Mouse (Mus musculus): ENCODE data around the gene Odf4. TPM values are rescaled to one million over a fixed set of nuclear protein-coding genes. Genes with fewer than 3 reads are reported as not detected.

Gene Odf4
- total RNA-seq, 1 experiment from 2014 or later = not detected

DNA sequence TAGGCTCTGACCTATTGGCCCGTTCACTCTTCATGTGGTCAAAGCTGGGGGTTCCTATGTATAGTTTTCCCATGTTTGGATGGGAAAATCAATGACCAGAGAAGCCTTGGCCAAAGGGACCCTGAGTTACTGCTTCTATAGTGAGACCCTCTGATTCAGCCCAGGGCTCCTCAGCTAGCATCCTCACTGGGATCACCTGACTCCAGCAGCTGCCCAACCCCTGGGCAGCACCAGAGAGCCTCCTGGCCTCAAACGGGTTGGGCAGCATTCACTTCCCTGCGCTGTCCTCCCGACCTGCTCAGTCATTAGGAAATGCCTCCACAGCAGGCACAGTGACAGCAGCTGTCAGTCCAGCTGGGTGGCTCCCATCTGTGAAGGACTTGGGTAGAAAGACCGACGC, 38.6 kb downstream of the Odf4 start, which contains the start of gene Rnf222:
TSS of gene Rnf222 (plus strand) at position 301 of the 400 bp plus-strand sequence.
- no peak for ATAC-seq (ENCODE audit: extremely low read depth, insufficient number of reproducible peaks, low FRiP score, poor library complexity, severe bottlenecking)

DNA sequence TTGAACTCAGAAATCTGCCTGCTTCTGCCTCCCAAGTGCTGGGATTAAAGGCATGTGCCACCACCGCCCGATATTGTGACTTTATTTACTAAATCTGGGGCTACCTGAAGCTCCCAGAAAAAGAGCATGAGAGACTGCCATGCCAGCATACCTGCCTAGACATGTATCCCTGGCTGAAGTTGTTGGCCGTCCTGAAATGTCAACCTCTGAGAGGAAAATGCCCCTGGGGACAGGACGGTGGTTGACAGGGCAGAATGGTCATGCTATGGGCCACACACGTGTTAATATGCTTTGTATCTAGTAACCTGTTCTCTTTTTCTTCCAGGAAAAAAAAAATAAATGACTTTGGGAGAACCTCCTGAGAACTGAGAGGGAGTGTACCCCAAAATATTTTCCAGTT, 40.8 kb downstream of the Odf4 start:
- ATAC-seq (ENCODE audit: extremely low read depth, insufficient number of reproducible peaks, low FRiP score, poor library complexity, severe bottlenecking) = no peak

DNA sequence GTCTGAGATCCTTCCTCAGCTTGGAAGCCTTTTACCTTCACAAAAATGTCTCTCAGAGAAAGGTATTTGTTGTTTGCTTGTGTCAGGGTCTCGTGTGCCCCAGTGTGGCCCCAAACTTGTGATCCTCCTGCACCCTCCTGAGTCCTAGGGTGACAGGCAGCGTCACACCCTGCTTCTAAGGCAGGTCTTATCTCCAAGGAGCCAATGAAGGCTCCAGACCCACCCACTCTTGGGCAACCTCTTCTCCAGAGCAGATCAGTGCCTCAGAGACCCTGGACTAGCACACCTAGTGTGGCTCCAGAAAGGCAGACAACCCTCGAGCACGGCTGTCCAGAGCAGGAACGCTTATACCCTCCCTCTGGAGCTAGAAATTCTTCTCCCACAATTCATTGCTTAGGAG, 42.5 kb downstream of the Odf4 start:
- no peak for ATAC-seq (ENCODE audit: extremely low read depth, insufficient number of reproducible peaks, low FRiP score, poor library complexity, severe bottlenecking)

DNA sequence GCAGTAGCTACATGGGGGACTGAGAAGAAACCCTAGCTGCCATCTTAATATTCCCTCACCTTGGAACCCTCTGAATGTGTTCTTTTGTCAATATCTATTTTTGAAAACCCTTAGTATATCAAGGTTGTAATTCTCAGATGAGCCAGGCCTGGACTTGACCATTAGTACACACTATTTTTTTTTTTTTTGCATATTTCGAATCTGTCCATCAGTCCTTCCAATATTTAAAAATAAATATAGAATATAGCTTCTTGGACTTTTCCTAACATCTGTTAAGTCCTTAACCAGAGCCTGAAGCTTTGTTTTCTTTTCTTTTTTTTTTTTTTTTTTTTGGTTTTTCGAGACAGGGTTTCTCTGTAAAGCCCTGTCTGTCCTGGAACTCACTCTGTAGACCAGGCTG, 43.0 kb downstream of the Odf4 start:
- no peak for ATAC-seq (ENCODE audit: extremely low read depth, insufficient number of reproducible peaks, low FRiP score, poor library complexity, severe bottlenecking)

DNA sequence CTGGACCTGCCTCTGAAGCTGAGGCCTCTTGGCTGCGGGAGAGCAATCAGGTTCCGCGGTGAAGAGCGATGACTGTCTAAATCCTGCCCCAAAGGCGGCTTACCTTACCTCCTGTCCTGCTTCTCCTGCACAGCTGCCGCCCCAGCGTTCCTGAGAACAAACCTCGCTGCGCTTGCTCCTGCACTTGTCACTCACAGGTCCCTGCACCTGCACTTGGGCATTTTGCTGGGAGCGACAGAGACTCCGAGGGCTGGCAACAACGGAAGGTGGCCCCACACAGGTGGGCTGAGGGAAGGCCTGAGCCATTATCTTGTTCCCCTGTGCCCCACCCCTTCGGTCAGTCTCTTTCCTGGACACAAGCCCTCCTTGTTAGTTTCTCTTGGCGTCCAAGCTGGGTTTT, 44.8 kb downstream of the Odf4 start:
- no peak for ATAC-seq (ENCODE audit: extremely low read depth, insufficient number of reproducible peaks, low FRiP score, poor library complexity, severe bottlenecking)

DNA sequence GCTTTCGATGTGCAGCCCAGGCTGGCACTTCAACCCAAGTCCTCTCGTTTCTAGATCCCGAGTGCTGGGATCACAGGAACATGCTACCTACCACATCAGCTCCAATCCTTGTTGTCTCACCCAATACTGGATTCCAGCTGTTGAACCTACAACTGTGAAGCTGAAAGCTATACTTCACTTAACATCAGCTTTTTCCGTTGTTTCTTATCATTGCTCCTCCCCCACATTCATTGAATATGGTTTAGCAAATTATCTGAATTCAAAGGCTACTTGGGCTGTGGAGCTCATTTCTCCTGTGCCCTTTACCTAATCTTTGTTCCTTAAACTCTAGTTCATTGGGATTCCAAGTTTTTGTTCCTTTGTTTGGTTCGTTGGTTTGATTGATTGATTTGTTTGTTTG, 48.1 kb downstream of the Odf4 start:
- no peak for ATAC-seq (ENCODE audit: extremely low read depth, insufficient number of reproducible peaks, low FRiP score, poor library complexity, severe bottlenecking)

DNA sequence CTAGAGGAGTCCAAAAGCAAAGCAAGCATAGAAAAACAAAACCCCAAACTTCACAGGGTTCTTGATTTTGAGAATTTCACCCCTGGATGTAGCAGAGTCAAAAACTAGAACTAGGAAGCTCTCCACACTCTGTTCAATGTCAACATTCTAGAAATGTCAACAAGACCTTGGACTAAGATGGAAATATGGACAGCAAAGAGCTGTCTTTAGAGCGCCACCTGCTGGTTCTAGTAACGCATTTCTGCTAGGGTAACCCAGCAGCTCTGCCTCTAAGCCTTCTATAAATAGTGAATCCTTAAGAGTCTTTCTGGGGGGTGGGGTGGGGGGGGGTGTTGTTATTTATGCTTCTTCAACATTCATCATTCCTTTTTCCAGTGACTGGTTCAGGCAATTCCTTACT, 52.0 kb downstream of the Odf4 start:
- peak; percentile 55; the same call in 1 of the 2 replicates for ATAC-seq (ENCODE audit: extremely low read depth, insufficient number of reproducible peaks, low FRiP score, poor library complexity, severe bottlenecking)

Other genes starting within 250 kb of the Odf4 start
- gene Myh10, start 235.5 kb downstream of the Odf4 start, total RNA-seq (2017) = not detected in 2 replicates
- gene Ndel1, start 55.2 kb downstream of the Odf4 start, total RNA-seq (2017) = 179 and 227 TPM in 2 replicates
- not detected in 2 replicates for gene Rnf222, start 38.5 kb downstream of the Odf4 start, total RNA-seq (2017)
- 2,315 and 2,386 TPM in 2 replicates for gene Rpl26, start 25.5 kb downstream of the Odf4 start, total RNA-seq (2017)
- not detected in 2 replicates for gene Arhgef15, start 30.4 kb upstream of the Odf4 start, total RNA-seq (2017)
- gene Slc25a35, start 41.0 kb upstream of the Odf4 start, total RNA-seq (2017) = 1.7 and 4.7 TPM in 2 replicates
- 2.1 and 2.4 TPM in 2 replicates for gene Rangrf, start 48.1 kb upstream of the Odf4 start, total RNA-seq (2017)
- gene Pfas, start 81.4 kb upstream of the Odf4 start, total RNA-seq (2017) = 11.9 and 16.4 TPM in 2 replicates
- 35.7 and 42.2 TPM in 2 replicates for gene Ctc1, start 88.8 kb upstream of the Odf4 start, total RNA-seq (2017)
- 4.3 and 5.5 TPM in 2 replicates for gene Aurkb, start 118.6 kb upstream of the Odf4 start, total RNA-seq (2017)
- gene Borcs6, start 132.6 kb upstream of the Odf4 start, total RNA-seq (2017) = 28.4 TPM in 2 replicates
- 1.2 and 1.6 TPM in 2 replicates for gene Tmem107, start 143.7 kb upstream of the Odf4 start, total RNA-seq (2017)
- gene Vamp2, start 161.4 kb upstream of the Odf4 start, total RNA-seq (2017) = 108 and 111 TPM in 2 replicates
- gene Per1, start 168.1 kb upstream of the Odf4 start, total RNA-seq (2017) = 28.9 and 36.1 TPM in 2 replicates
- 0.23 TPM in 1 of 2 replicates, not detected in the other for gene Hes7, start 193.3 kb upstream of the Odf4 start, total RNA-seq (2017)
- gene 9130213A22Rik, start 195.5 kb upstream of the Odf4 start, total RNA-seq (2017) = 0.23 and 0.74 TPM in 2 replicates
- gene Aloxe3, start 198.8 kb upstream of the Odf4 start, total RNA-seq (2017) = 0.25 TPM in 1 of 2 replicates, not detected in the other
- gene Alox12b, start 229.9 kb upstream of the Odf4 start, total RNA-seq (2017) = not detected in 2 replicates